Mouse (Mus musculus) limb, embryonic 14.5 days (tissue): ENCODE data around the gene Pip4k2b. TPM values are rescaled to one million over a fixed set of nuclear protein-coding genes. Genes with fewer than 3 reads are reported as not detected.

ENCODE experiments used
- ATAC-seq: fragments of 200-750 bp; cut with Nextera tagmentation; 2 replicates; pipeline ENCODE4 v1.8.0; 2017; ENCODE audit warnings: low read depth, moderate number of reproducible peaks, moderate TSS enrichment; ENCODE audit not compliant: low FRiP score
- DNase-seq: peaks from one replicate; pipeline ENCODE4 v3.0.0-alpha.2; 2015; ENCODE audit warnings: low spot score
- H3K27ac ChIP-seq: fragments of 300-500 bp; sonication (generic); replicated peaks from 2 replicates; pipeline ENCODE4 v1.5.1; 2014; ENCODE audit warnings: low read depth, mild to moderate bottlenecking, low read length, moderate library complexity, mixed read lengths
- H3K27me3 ChIP-seq: fragments of 300-500 bp; sonication (generic); 2 replicates; pipeline ENCODE4 v1.6.1; 2014; ENCODE audit warnings: low read length, mixed read lengths; ENCODE audit not compliant: control insufficient read depth, insufficient read depth
- H3K36me3 ChIP-seq: fragments of 300-500 bp; sonication (generic); 2 replicates; pipeline ENCODE4 v1.6.1; 2014; ENCODE audit warnings: mild to moderate bottlenecking, low read length, moderate library complexity, mixed read lengths; ENCODE audit not compliant: control insufficient read depth, insufficient read depth
- H3K4me1 ChIP-seq: fragments of 300-500 bp; sonication (generic); 2 replicates; pipeline ENCODE4 v1.6.1; 2014; ENCODE audit warnings: antibody characterized with exemption, low read length, mixed read lengths; ENCODE audit not compliant: control insufficient read depth, insufficient read depth
- H3K4me2 ChIP-seq: fragments of 300-500 bp; sonication (generic); replicated peaks from 2 replicates; pipeline ENCODE4 v1.6.1; 2014; ENCODE audit warnings: low read depth, mild to moderate bottlenecking, low read length, moderate library complexity; ENCODE audit not compliant: severe bottlenecking
- H3K4me3 ChIP-seq: fragments of 300-500 bp; sonication (generic); replicated peaks from 2 replicates; pipeline ENCODE4 v1.5.1; 2014; ENCODE audit warnings: low read length
- H3K9ac ChIP-seq: fragments of 300-500 bp; sonication (generic); 2 replicates; pipeline ENCODE4 v1.6.1; 2014; ENCODE audit warnings: mild to moderate bottlenecking, low read depth, low read length, moderate library complexity; ENCODE audit not compliant: severe bottlenecking
- H3K9me3 ChIP-seq: fragments of 300-500 bp; sonication (generic); 2 replicates; pipeline ENCODE4 v1.6.1; 2016; ENCODE audit warnings: low read length; ENCODE audit not compliant: control insufficient read depth
- POLR2A ChIP-seq: fragments of 200-500 bp; IDR thresholded peaks from 2 replicates; pipeline ENCODE4 v1.8.0; 2012; ENCODE audit warnings: inconsistent platforms, mild to moderate bottlenecking, moderate library complexity, borderline replicate concordance; ENCODE audit not compliant: insufficient read depth, insufficient read length; ENCODE audit errors: extremely low read depth
- WGBS: fragments of 180-500 bp; shearing (Covaris S2); extraction: QIAGEN DNeasy Blood & Tissue Kit; methylation state at CpG from one replicate; pipeline ENCODE4 v1.1.7; 2014; 5-methylcytosine and 5-hydroxymethylcytosine counted together
- polyA plus RNA-seq, 2 experiments: library from polyadenylated mRNA; depleted of rRNA in 1 of 2; stranded (reverse) in 1 of 2; unstranded in 1 of 2; fragments of >200 nt; fragmentation: Nextera tagmentation in 1 of 2; extraction: Ambion mirVana in 1 of 2; gene quantifications; 2 replicates each; pipeline versions ENCODE4 v1.2.1 to v1.2.3; 2012 to 2014

The Pip4k2b gene
- polyA plus RNA-seq, 2 experiments = 2.2 to 34.4 TPM

GRCm38 (mm10) chr11:97671177-97671527 is 73.4 kb downstream of the Pip4k2b start:
- TF ChIP-seq POLR2A = no peak
- Histone ChIP-seq H3K4me1 (no peaks in the 10 kb centered on the region), H3K9ac (no peak overlapping the region), H3K36me3 (peaks cover 94% of the 10 kb centered on the region), H3K9me3 (no peaks in the 10 kb centered on the region), H3K4me2 (no peak overlapping the region), H3K27ac (no peak overlapping the region), H3K27me3 (no peaks in the 10 kb centered on the region), H3K4me3 (no peak overlapping the region)
- ATAC-seq = no peak
- DNase-seq = no peak
- WGBS = 43% methylated on average over 2 of the region's 2 CpGs

- Histone ChIP-seq H3K4me2 (no peak overlapping the region), H3K9ac (no peak overlapping the region), H3K27me3 (no peaks in the 10 kb centered on the region), H3K27ac (0 out of 2 replicates have a peak overlapping the region, but pooled peaks have one; percentile 8), H3K4me1 (no peaks in the 10 kb centered on the region), H3K9me3 (no peaks in the 10 kb centered on the region), H3K4me3 (no peak overlapping the region), H3K36me3 (peaks cover 95% of the 10 kb centered on the region)
- no peak for TF ChIP-seq POLR2A
- WGBS = 69% methylated on average over 13 of the region's 13 CpGs
- ATAC-seq (no peak), DNase-seq (no peak)
Observed at GRCm38 (mm10) chr11:97670234-97671176, 74.0 kb downstream of the Pip4k2b start.

GRCm38 (mm10) chr11:97669829-97670228 is 74.7 kb downstream of the Pip4k2b start:
- Histone ChIP-seq H3K9me3 (no peaks in the 10 kb centered on the region), H3K9ac (no peak overlapping the region), H3K36me3 (peaks cover 92% of the 10 kb centered on the region), H3K27ac (no peak overlapping the region), H3K4me3 (no peak overlapping the region), H3K27me3 (no peaks in the 10 kb centered on the region), H3K4me2 (no peak overlapping the region), H3K4me1 (peaks cover 2% of the 10 kb centered on the region)
- 46% methylated on average over 6 of the region's 6 CpGs for WGBS
- ATAC-seq = no peak
- peak; percentile 42 for DNase-seq
- TF ChIP-seq POLR2A = no peak

GRCm38 (mm10) chr11:97669268-97669667 is 75.2 kb downstream of the Pip4k2b start:
- WGBS = 67% methylated on average over 13 of the region's 15 CpGs
- Histone ChIP-seq H3K4me3 (no peak overlapping the region), H3K9ac (no peak overlapping the region), H3K27ac (no peak overlapping the region), H3K36me3 (peaks cover 87% of the 10 kb centered on the region), H3K9me3 (no peaks in the 10 kb centered on the region), H3K4me1 (peaks cover 4% of the 10 kb centered on the region), H3K27me3 (no peaks in the 10 kb centered on the region), H3K4me2 (no peak overlapping the region)
- no peak for TF ChIP-seq POLR2A
- no peak for DNase-seq
- no peak for ATAC-seq

- H3K9me3 ChIP-seq = no peaks in the 10 kb centered on the region
- no peak overlapping the region for H3K27ac ChIP-seq
- H3K36me3 ChIP-seq = peaks cover 76% of the 10 kb centered on the region
- no peak overlapping the region for H3K9ac ChIP-seq
- no peak for ATAC-seq
- WGBS = 91% methylated on average over 7 of the region's 7 CpGs
- DNase-seq = no peak
- no peaks in the 10 kb centered on the region for H3K27me3 ChIP-seq
- H3K4me2 ChIP-seq = no peak overlapping the region
- TF ChIP-seq POLR2A = no peak
- no peak overlapping the region for H3K4me3 ChIP-seq
- peaks cover 4% of the 10 kb centered on the region for H3K4me1 ChIP-seq
Observed at GRCm38 (mm10) chr11:97668160-97668559, 76.3 kb downstream of the Pip4k2b start.

- no peak for TF ChIP-seq POLR2A
- WGBS = 93% methylated on average over 14 of the region's 15 CpGs
- H3K36me3 ChIP-seq = peaks cover 63% of the 10 kb centered on the region
Observed at GRCm38 (mm10) chr11:97666794-97667193, 77.7 kb downstream of the Pip4k2b start.

More at GRCm38 (mm10) chr11:97666794-97667193, 77.7 kb downstream of the Pip4k2b start:
- no peak for ATAC-seq
- no peak overlapping the region for H3K4me3 ChIP-seq
- peaks cover 13% of the 10 kb centered on the region for H3K4me1 ChIP-seq
- H3K27ac ChIP-seq = no peak overlapping the region
- peaks cover 5% of the 10 kb centered on the region for H3K27me3 ChIP-seq
- no peak for DNase-seq
- no peak overlapping the region for H3K9ac ChIP-seq
- no peak overlapping the region for H3K4me2 ChIP-seq
- no peaks in the 10 kb centered on the region for H3K9me3 ChIP-seq
